Mouse (Mus musculus) intestine, embryonic 14.5 days (tissue): ENCODE data around the gene Begain. TPM values are rescaled to one million over a fixed set of nuclear protein-coding genes. Genes with fewer than 3 reads are reported as not detected.

Experiments
- ATAC-seq: fragments of 200-750 bp; cut with Nextera tagmentation; replicated peaks from 2 replicates; pipeline ENCODE4 v1.8.0; 2017; ENCODE audit warnings: low read depth, moderate number of reproducible peaks, moderate TSS enrichment, moderate library complexity; ENCODE audit not compliant: low FRiP score, low TSS enrichment
- DNase-seq: peaks from one replicate; pipeline ENCODE4 v3.0.0-alpha.2; 2018; ENCODE audit warnings: low spot score
- H3K27ac ChIP-seq: fragments of 300-500 bp; sonication (generic); 2 replicates; pipeline ENCODE4 v1.5.1; 2014; ENCODE audit warnings: low read depth, mild to moderate bottlenecking, control low read depth
- H3K27me3 ChIP-seq: fragments of 300-500 bp; sonication (generic); replicated peaks from 2 replicates; pipeline ENCODE4 v1.6.1; 2014; ENCODE audit warnings: low read length, control low read depth; ENCODE audit not compliant: control insufficient read depth, insufficient read depth
- H3K36me3 ChIP-seq: fragments of 300-500 bp; sonication (generic); 2 replicates; pipeline ENCODE4 v1.6.1; 2014; ENCODE audit warnings: low read length, control low read depth; ENCODE audit not compliant: control insufficient read depth, insufficient read depth
- H3K4me1 ChIP-seq: fragments of 300-500 bp; sonication (generic); replicated peaks from 2 replicates; pipeline ENCODE4 v1.6.1; 2014; ENCODE audit warnings: low read length, control low read depth, mixed read lengths; ENCODE audit not compliant: control insufficient read depth, insufficient read depth
- H3K4me2 ChIP-seq: fragments of 300-500 bp; sonication (generic); 2 replicates; pipeline ENCODE4 v1.6.1; 2014; ENCODE audit warnings: low read length
- H3K4me3 ChIP-seq: fragments of 300-500 bp; sonication (generic); 2 replicates; pipeline ENCODE4 v1.5.1; 2014; ENCODE audit warnings: low read depth, low read length, control low read depth, mixed read lengths
- H3K9ac ChIP-seq: fragments of 300-500 bp; sonication (generic); 2 replicates; pipeline ENCODE4 v1.6.1; 2014; ENCODE audit warnings: mild to moderate bottlenecking, low read length
- H3K9me3 ChIP-seq: fragments of 300-500 bp; sonication (generic); 2 replicates; pipeline ENCODE4 v1.6.1; 2016; ENCODE audit warnings: low read length, control low read depth; ENCODE audit not compliant: control insufficient read depth
- WGBS: fragments of 180-500 bp; shearing (Covaris S2); extraction: QIAGEN DNeasy Blood & Tissue Kit; methylation state at CpG from one replicate; pipeline ENCODE4 v1.1.7; 2014; 5-methylcytosine and 5-hydroxymethylcytosine counted together
- polyA plus RNA-seq: library from polyadenylated mRNA; unstranded; fragments of >200 nt; fragmentation: Nextera tagmentation; extraction: Ambion mirVana; gene quantifications from 2 replicates; pipeline ENCODE4 v1.2.1, GENCODE M21; 2014

Begain gene
- polyA plus RNA-seq, 1 experiment from 2014 or later, result 9.9 TPM

- H3K4me1 ChIP-seq, result 0 out of 2 replicates have a peak, but pooled peaks cover 4% of the 10 kb centered on the region
- no peaks in the 10 kb centered on the region for H3K36me3 ChIP-seq
- no peaks in the 10 kb centered on the region for H3K27me3 ChIP-seq
- WGBS, result 84% methylated on average over 6 of the region's 6 CpGs
- ATAC-seq (no peak), DNase-seq (no peak)
- H3K4me2 ChIP-seq, result no peak overlapping the region
- H3K9ac ChIP-seq, result no peak overlapping the region
- no peak overlapping the region for H3K27ac ChIP-seq
- H3K4me3 ChIP-seq, result no peak overlapping the region
- no peaks in the 10 kb centered on the region for H3K9me3 ChIP-seq
These were observed 85.4 kb downstream of the Begain start for GRCm38 (mm10) chr12:108982684-108982960.

Other genes with a start within 250 kb of the Begain start
- gene Slc25a29, start 232.3 kb downstream of the Begain start, polyA plus RNA-seq, result 6.0 and 7.1 TPM in 2 replicates
- gene Slc25a47, start 232.2 kb downstream of the Begain start, polyA plus RNA-seq, result 11.0 and 12.4 TPM in 2 replicates
- gene Wdr25, start 174.6 kb downstream of the Begain start, polyA plus RNA-seq, result 3.8 and 4.9 TPM in 2 replicates
- gene Wars, start 174.0 kb downstream of the Begain start, polyA plus RNA-seq, result 93.0 and 94.1 TPM in 2 replicates